Mouse (Mus musculus) kidney, embryonic 14.5 days (tissue): ENCODE measurements around the gene Lhx4. TPM values are rescaled to one million over a fixed set of nuclear protein-coding genes. Genes with fewer than 3 reads are reported as not detected.

ENCODE experiments used
- ATAC-seq: fragments of 200-750 bp; cut with Nextera tagmentation; 2 replicates; pipeline ENCODE4 v1.8.0; 2017; ENCODE audit warnings: moderate number of reproducible peaks, mild to moderate bottlenecking, moderate TSS enrichment, moderate library complexity; ENCODE audit not compliant: low FRiP score, low TSS enrichment
- H3K27ac ChIP-seq: fragments of 300-500 bp; sonication (generic); 2 replicates; pipeline ENCODE4 v1.5.1; 2014; ENCODE audit warnings: low read depth, mild to moderate bottlenecking, low read length, moderate library complexity, mixed read lengths
- H3K27me3 ChIP-seq: fragments of 300-500 bp; sonication (generic); 2 replicates; pipeline ENCODE4 v1.6.1; 2014; ENCODE audit warnings: mild to moderate bottlenecking, low read length; ENCODE audit not compliant: control insufficient read depth, insufficient read depth
- H3K36me3 ChIP-seq: fragments of 300-500 bp; sonication (generic); 2 replicates; pipeline ENCODE4 v1.6.1; 2014; ENCODE audit warnings: low read length, mixed read lengths; ENCODE audit not compliant: control insufficient read depth, insufficient read depth
- H3K4me1 ChIP-seq: fragments of 300-500 bp; sonication (generic); 2 replicates; pipeline ENCODE4 v1.6.1; 2014; ENCODE audit warnings: low read length, mixed read lengths; ENCODE audit not compliant: control insufficient read depth, insufficient read depth
- H3K4me2 ChIP-seq: fragments of 300-500 bp; sonication (generic); replicated peaks from 2 replicates; pipeline ENCODE4 v1.6.1; 2014; ENCODE audit warnings: low read depth, mild to moderate bottlenecking, low read length
- H3K4me3 ChIP-seq: fragments of 300-500 bp; sonication (generic); 2 replicates; pipeline ENCODE4 v1.5.1; 2014; ENCODE audit warnings: mild to moderate bottlenecking, low read length
- H3K9ac ChIP-seq: fragments of 300-500 bp; sonication (generic); 2 replicates; pipeline ENCODE4 v1.6.1; 2014; ENCODE audit warnings: low read depth, mild to moderate bottlenecking, low read length, moderate library complexity
- H3K9me3 ChIP-seq: fragments of 300-500 bp; sonication (generic); 2 replicates; pipeline ENCODE4 v1.6.1; 2016; ENCODE audit warnings: low read length; ENCODE audit not compliant: control insufficient read depth
- WGBS: fragments of 180-500 bp; shearing (Covaris S2); extraction: QIAGEN DNeasy Blood & Tissue Kit; methylation state at CpG from one replicate; pipeline ENCODE4 v1.1.7; 2014; 5-methylcytosine and 5-hydroxymethylcytosine counted together
- polyA plus RNA-seq: library from polyadenylated mRNA; unstranded; fragments of >200 nt; fragmentation: Nextera tagmentation; extraction: Ambion mirVana; gene quantifications from 2 replicates; pipeline ENCODE4 v1.2.1, GENCODE M21; 2014

Gene Lhx4
- polyA plus RNA-seq, 1 experiment from 2014 or later: 0.08 TPM

- H3K36me3 ChIP-seq: no peaks in the 10 kb centered on the region
- peak; percentile 81 for ATAC-seq
- 35% methylated on average over 17 of the region's 17 CpGs for WGBS
Measured at GRCm38 (mm10) chr1:155698373-155699159, 52.9 kb downstream of the Lhx4 start.

GRCm38 (mm10) chr1:155693443-155693842, 58.0 kb downstream of the Lhx4 start:
- WGBS: 36% methylated on average over 5 of the region's 5 CpGs
- no peak for ATAC-seq
- H3K9me3 ChIP-seq: no peaks in the 10 kb centered on the region

More at GRCm38 (mm10) chr1:155698373-155699159, 52.9 kb downstream of the Lhx4 start:
- H3K9ac ChIP-seq: no peak overlapping the region
- no peak overlapping the region for H3K4me2 ChIP-seq
- no peak overlapping the region for H3K4me3 ChIP-seq
- H3K9me3 ChIP-seq: no peaks in the 10 kb centered on the region
- H3K27me3 ChIP-seq: no peaks in the 10 kb centered on the region
- H3K27ac ChIP-seq: no peak overlapping the region
- peaks cover 6% of the 10 kb centered on the region; the same call in 1 of the 2 replicates for H3K4me1 ChIP-seq

GRCm38 (mm10) chr1:155693026-155693425, 58.5 kb downstream of the Lhx4 start:
- 0 out of 2 replicates have a peak, but pooled peaks cover 6% of the 10 kb centered on the region for H3K4me1 ChIP-seq
- WGBS: 69% methylated on average over 11 of the region's 11 CpGs
- no peak overlapping the region for H3K9ac ChIP-seq
- H3K36me3 ChIP-seq: no peaks in the 10 kb centered on the region
- H3K9me3 ChIP-seq: no peaks in the 10 kb centered on the region
- no peak overlapping the region for H3K4me3 ChIP-seq
- ATAC-seq: no peak
- no peaks in the 10 kb centered on the region for H3K27me3 ChIP-seq
- no peak overlapping the region for H3K4me2 ChIP-seq
- no peak overlapping the region for H3K27ac ChIP-seq

More at GRCm38 (mm10) chr1:155693443-155693842, 58.0 kb downstream of the Lhx4 start:
- Histone ChIP-seq H3K4me3 (no peak overlapping the region), H3K36me3 (no peaks in the 10 kb centered on the region), H3K4me2 (no peak overlapping the region), H3K27ac (no peak overlapping the region), H3K4me1 (peaks cover 9% of the 10 kb centered on the region; the same call in 1 of the 2 replicates), H3K9ac (no peak overlapping the region), H3K27me3 (no peaks in the 10 kb centered on the region)

- WGBS: 92% methylated on average over 6 of the region's 6 CpGs
- no peaks in the 10 kb centered on the region for H3K36me3 ChIP-seq
Measured at GRCm38 (mm10) chr1:155692230-155692629, 59.3 kb downstream of the Lhx4 start.

GRCm38 (mm10) chr1:155689558-155689957, 61.9 kb downstream of the Lhx4 start:
- Histone ChIP-seq H3K27me3 (no peaks in the 10 kb centered on the region), H3K9ac (no peak overlapping the region), H3K4me1 (0 out of 2 replicates have a peak, but pooled peaks cover 6% of the 10 kb centered on the region), H3K4me2 (no peak overlapping the region), H3K4me3 (no peak overlapping the region), H3K27ac (no peak overlapping the region), H3K36me3 (no peaks in the 10 kb centered on the region), H3K9me3 (no peaks in the 10 kb centered on the region)
- no peak for ATAC-seq
- 97% methylated on average over 5 of the region's 5 CpGs for WGBS

More at GRCm38 (mm10) chr1:155692230-155692629, 59.3 kb downstream of the Lhx4 start:
- Histone ChIP-seq H3K4me2 (no peak overlapping the region), H3K4me3 (no peak overlapping the region), H3K27ac (no peak overlapping the region), H3K9me3 (no peaks in the 10 kb centered on the region), H3K27me3 (no peaks in the 10 kb centered on the region), H3K9ac (no peak overlapping the region), H3K4me1 (0 out of 2 replicates have a peak, but pooled peaks cover 6% of the 10 kb centered on the region)
- no peak for ATAC-seq

GRCm38 (mm10) chr1:155689141-155689540, 62.3 kb downstream of the Lhx4 start:
- Histone ChIP-seq H3K27me3 (no peaks in the 10 kb centered on the region), H3K36me3 (no peaks in the 10 kb centered on the region), H3K9ac (no peak overlapping the region), H3K4me3 (no peak overlapping the region), H3K4me2 (no peak overlapping the region), H3K4me1 (0 out of 2 replicates have a peak, but pooled peaks cover 6% of the 10 kb centered on the region), H3K9me3 (no peaks in the 10 kb centered on the region), H3K27ac (no peak overlapping the region)
- ATAC-seq: no peak
- 82% methylated on average over 4 of the region's 4 CpGs for WGBS

GRCm38 (mm10) chr1:155686816-155687215, 64.7 kb downstream of the Lhx4 start:
- 72% methylated on average over 15 of the region's 15 CpGs for WGBS
- H3K9me3 ChIP-seq: no peaks in the 10 kb centered on the region
- H3K9ac ChIP-seq: no peak overlapping the region
- H3K4me1 ChIP-seq: no peaks in the 10 kb centered on the region
- H3K4me3 ChIP-seq: no peak overlapping the region
- H3K27me3 ChIP-seq: no peaks in the 10 kb centered on the region
- no peak for ATAC-seq
- no peak overlapping the region for H3K27ac ChIP-seq
- H3K4me2 ChIP-seq: no peak overlapping the region
- H3K36me3 ChIP-seq: no peaks in the 10 kb centered on the region

- H3K9me3 ChIP-seq: no peaks in the 10 kb centered on the region
- no peaks in the 10 kb centered on the region for H3K4me1 ChIP-seq
- ATAC-seq: no peak
- no peak overlapping the region for H3K27ac ChIP-seq
- no peak overlapping the region for H3K9ac ChIP-seq
- no peak overlapping the region for H3K4me2 ChIP-seq
- WGBS: 46% methylated on average over 10 of the region's 10 CpGs
- H3K36me3 ChIP-seq: no peaks in the 10 kb centered on the region
- H3K27me3 ChIP-seq: no peaks in the 10 kb centered on the region
- no peak overlapping the region for H3K4me3 ChIP-seq
Measured at GRCm38 (mm10) chr1:155681116-155681799, 70.2 kb downstream of the Lhx4 start.

- no peaks in the 10 kb centered on the region for H3K4me1 ChIP-seq
- H3K9ac ChIP-seq: no peak overlapping the region
- WGBS: 82% methylated on average over 6 of the region's 6 CpGs
- no peak overlapping the region for H3K4me3 ChIP-seq
- H3K27ac ChIP-seq: no peak overlapping the region
- H3K4me2 ChIP-seq: no peak overlapping the region
- no peaks in the 10 kb centered on the region for H3K27me3 ChIP-seq
- H3K9me3 ChIP-seq: no peaks in the 10 kb centered on the region
- no peaks in the 10 kb centered on the region for H3K36me3 ChIP-seq
- no peak for ATAC-seq
Measured at GRCm38 (mm10) chr1:155675570-155675969, 75.9 kb downstream of the Lhx4 start.
